Mouse (Mus musculus): Measurements from ENCODE around the gene Sorcs2. TPM values are rescaled to one million over a fixed set of nuclear protein-coding genes. Genes with fewer than 3 reads are reported as not detected.

Sorcs2 gene
- polyA plus RNA-seq, 1 experiment from 2014 or later = 3.1 TPM

DNA sequence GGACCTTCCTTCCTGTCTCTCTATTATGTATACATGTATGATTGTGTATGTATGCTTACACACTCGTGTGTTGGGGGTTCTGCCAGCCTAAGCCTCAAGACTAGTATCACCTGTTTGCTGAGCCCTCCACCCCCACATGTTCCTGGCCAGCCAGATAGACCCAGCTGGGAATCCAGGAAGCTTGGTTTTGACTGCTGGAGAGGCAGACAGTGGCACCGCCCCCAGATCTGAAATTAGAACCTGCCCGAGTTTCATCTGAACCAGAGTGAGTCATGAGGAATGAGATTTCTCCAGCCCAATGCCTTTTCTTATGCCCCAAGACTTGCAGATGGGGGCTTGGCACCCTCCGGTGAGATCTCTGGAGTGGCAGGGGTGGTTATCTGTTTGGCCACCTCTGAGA lies 312.3 kb downstream of the Sorcs2 start:
- H3K27ac ChIP-seq (replicated peaks) = no peak overlapping the region; the same call in 1 of the 2 replicates
- H3K9me3 ChIP-seq (ENCODE audit: control insufficient read depth, low read length) = no peaks in the 10 kb centered on the region
- no peak overlapping the region for H3K4me2 ChIP-seq (replicated peaks; ENCODE audit: low read depth)
- H3K27me3 ChIP-seq (ENCODE audit: control insufficient read depth, insufficient read depth, low read length) = no peaks in the 10 kb centered on the region
- whole genome bisulfite sequencing = 59% methylated on average over 4 of the region's 4 CpGs
- no peak for DNase-seq (ENCODE audit: low spot score)
- H3K4me3 ChIP-seq (ENCODE audit: low read depth, low read length) = no peak overlapping the region
- H3K4me1 ChIP-seq (replicated peaks; ENCODE audit: control insufficient read depth, insufficient read depth) = no peaks in the 10 kb centered on the region
- no peak for ATAC-seq (ENCODE audit: low FRiP score, low TSS enrichment)
- H3K9ac ChIP-seq (ENCODE audit: low read length) = no peak overlapping the region
- TF ChIP-seq CTCF (IDR thresholded peaks at IDR 0.05; ENCODE audit: low read depth) (no peak), EP300 (optimal IDR thresholded peaks at IDR 0.05) (no peak)
- no peaks in the 10 kb centered on the region for H3K36me3 ChIP-seq (ENCODE audit: control insufficient read depth, insufficient read depth, low read length)

DNA sequence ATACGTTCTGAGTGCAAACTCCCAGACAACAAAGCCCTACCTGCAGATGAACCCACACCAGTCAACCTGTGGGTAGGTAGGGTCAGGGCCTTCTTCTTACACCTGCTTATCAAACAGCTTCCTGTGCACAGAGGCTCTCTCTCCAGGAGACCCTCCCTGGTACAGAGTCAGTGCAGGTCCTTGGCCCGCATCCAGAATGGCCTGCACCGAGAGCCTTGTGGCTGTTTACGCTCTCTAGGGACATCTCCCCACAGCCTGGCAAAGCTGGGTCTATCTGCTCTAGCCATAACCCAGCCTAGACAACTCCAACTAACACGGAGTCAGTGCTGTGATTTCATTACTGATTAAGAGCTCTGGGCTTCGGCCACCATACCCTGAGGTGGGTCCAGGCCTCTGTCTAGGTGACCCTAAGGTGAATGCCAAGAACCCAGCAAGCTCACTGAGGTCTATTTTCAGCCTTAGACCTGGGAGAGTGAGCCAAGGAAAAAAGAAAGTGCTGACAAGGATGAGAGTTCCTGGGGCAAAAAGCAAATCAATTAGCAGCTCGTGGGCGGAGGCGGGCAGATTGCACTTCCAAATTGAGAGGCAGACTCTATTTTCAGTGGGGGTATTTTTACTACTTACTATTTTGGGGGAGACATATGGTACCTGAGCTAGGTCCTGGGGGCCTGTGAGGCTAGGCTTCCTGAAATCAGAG lies 313.9 kb downstream of the Sorcs2 start:
- H3K4me2 ChIP-seq (replicated peaks; ENCODE audit: low read depth) = no peak overlapping the region
- DNase-seq (ENCODE audit: low spot score) (no peak), ATAC-seq (ENCODE audit: low FRiP score, low TSS enrichment) (0 out of 2 replicates have a peak, but pooled peaks have one; percentile 5)
- no peaks in the 10 kb centered on the region for H3K27me3 ChIP-seq (ENCODE audit: control insufficient read depth, insufficient read depth, low read length)
- no peak overlapping the region for H3K4me3 ChIP-seq (ENCODE audit: low read depth, low read length)
- no peaks in the 10 kb centered on the region for H3K4me1 ChIP-seq (replicated peaks; ENCODE audit: control insufficient read depth, insufficient read depth)
- TF ChIP-seq CTCF (IDR thresholded peaks at IDR 0.05; ENCODE audit: low read depth) = no peak
- no peak for TF ChIP-seq EP300 (optimal IDR thresholded peaks at IDR 0.05)
- 81% methylated on average over 9 of the region's 9 CpGs for WGBS
- H3K9ac ChIP-seq (ENCODE audit: low read length) = no peak overlapping the region
- H3K27ac ChIP-seq (replicated peaks) = no peak overlapping the region
- H3K36me3 ChIP-seq (ENCODE audit: control insufficient read depth, insufficient read depth, low read length) = no peaks in the 10 kb centered on the region
- no peaks in the 10 kb centered on the region for H3K9me3 ChIP-seq (ENCODE audit: control insufficient read depth, low read length)

DNA sequence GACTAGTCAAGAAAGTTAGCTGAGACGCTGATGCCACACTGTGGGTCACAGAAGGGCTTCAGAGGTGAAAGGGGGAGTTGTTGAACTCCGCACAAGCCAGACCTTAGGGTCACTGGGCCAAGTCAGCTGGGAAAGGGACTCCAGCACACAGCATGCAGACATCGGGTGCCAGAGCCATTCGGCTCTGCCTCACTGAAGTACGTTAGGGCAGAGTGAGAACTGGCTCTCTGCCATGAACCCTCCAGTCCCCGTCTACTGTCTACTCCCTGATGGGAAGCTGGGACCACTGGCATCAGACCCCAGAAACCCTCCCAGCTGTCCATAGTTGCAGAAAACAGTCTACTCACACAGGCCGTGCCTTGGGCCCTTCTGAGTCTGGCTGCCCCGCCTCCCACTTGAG lies 316.9 kb downstream of the Sorcs2 start:
- ATAC-seq (ENCODE audit: low FRiP score, low TSS enrichment) (no peak), DNase-seq (ENCODE audit: low spot score) (no peak)
- no peak overlapping the region for H3K4me3 ChIP-seq (ENCODE audit: low read depth, low read length)
- no peaks in the 10 kb centered on the region for H3K4me1 ChIP-seq (replicated peaks; ENCODE audit: control insufficient read depth, insufficient read depth)
- no peak overlapping the region for H3K9ac ChIP-seq (ENCODE audit: low read length)
- no peaks in the 10 kb centered on the region for H3K27me3 ChIP-seq (ENCODE audit: control insufficient read depth, insufficient read depth, low read length)
- H3K36me3 ChIP-seq (ENCODE audit: control insufficient read depth, insufficient read depth, low read length) = no peaks in the 10 kb centered on the region
- no peak for TF ChIP-seq EP300 (optimal IDR thresholded peaks at IDR 0.05)
- no peak for TF ChIP-seq CTCF (IDR thresholded peaks at IDR 0.05; ENCODE audit: low read depth)
- no peak overlapping the region for H3K4me2 ChIP-seq (replicated peaks; ENCODE audit: low read depth)
- H3K27ac ChIP-seq (replicated peaks) = no peak overlapping the region
- 82% methylated on average over 8 of the region's 8 CpGs for WGBS
- H3K9me3 ChIP-seq (ENCODE audit: control insufficient read depth, low read length) = no peaks in the 10 kb centered on the region

DNA sequence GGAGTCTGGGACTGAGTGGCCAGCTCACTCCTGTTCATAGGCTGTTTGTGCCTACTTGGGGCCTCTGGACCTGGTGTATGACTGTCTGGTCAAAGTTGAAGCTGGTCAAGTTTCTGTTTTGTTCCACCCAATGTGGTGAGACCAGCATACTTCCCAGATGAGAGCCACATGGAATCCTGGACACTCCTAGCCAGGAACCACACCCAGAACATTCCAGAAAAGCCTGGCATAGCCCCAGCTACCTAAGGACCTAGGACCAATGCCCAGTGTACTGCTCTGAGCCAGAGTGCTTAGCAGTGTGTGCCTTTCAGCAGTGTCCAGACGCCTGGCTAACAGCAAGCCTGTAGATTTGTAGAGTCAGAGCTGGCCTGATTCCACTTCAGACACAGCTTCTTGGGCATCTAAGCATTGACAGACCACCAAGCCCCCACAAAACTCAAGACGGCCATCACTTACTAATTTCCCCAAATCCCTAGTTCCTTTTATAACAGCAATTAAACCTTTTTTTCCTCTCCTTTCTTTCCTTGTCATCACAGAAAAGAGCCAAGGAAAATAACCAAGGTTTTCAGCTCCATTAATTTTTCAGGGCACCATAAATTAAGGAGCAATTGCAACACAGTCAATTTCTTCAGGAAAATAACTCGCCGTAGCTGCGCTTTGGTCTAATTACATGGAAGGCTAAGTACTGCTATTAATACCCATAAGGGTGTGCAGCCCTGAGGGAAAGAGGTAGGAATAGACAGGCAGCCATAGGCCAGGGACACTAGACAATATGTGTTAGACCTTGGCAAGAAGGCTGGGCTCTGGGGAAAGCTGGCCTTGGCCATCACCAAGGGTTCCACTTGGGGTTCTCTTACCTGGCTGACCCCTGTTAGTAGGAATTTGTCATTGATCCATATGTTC lies 322.5 kb downstream of the Sorcs2 start:
- Histone ChIP-seq H3K9ac (ENCODE audit: low read length) (no peak overlapping the region), H3K4me2 (replicated peaks; ENCODE audit: low read depth) (no peak overlapping the region), H3K27me3 (ENCODE audit: control insufficient read depth, insufficient read depth, low read length) (no peaks in the 10 kb centered on the region), H3K36me3 (ENCODE audit: control insufficient read depth, insufficient read depth, low read length) (no peaks in the 10 kb centered on the region), H3K9me3 (ENCODE audit: control insufficient read depth, low read length) (no peaks in the 10 kb centered on the region), H3K4me3 (ENCODE audit: low read depth, low read length) (no peak overlapping the region), H3K4me1 (replicated peaks; ENCODE audit: control insufficient read depth, insufficient read depth) (no peaks in the 10 kb centered on the region), H3K27ac (replicated peaks) (no peak overlapping the region)
- TF ChIP-seq EP300 (optimal IDR thresholded peaks at IDR 0.05) = no peak
- TF ChIP-seq CTCF (IDR thresholded peaks at IDR 0.05; ENCODE audit: low read depth) = no peak
- WGBS = 65% methylated on average over 5 of the region's 5 CpGs
- ATAC-seq (ENCODE audit: low FRiP score, low TSS enrichment) (0 out of 2 replicates have a peak, but pooled peaks have one; percentile 32), DNase-seq (ENCODE audit: low spot score) (peak; percentile 18)

- 59% methylated on average over 6 of the region's 6 CpGs for WGBS
- H3K27me3 ChIP-seq (ENCODE audit: control insufficient read depth, insufficient read depth, low read length) = no peaks in the 10 kb centered on the region
- no peaks in the 10 kb centered on the region for H3K36me3 ChIP-seq (ENCODE audit: control insufficient read depth, insufficient read depth, low read length)
- ATAC-seq (ENCODE audit: low FRiP score, low TSS enrichment) = no peak
- H3K27ac ChIP-seq (replicated peaks) = no peak overlapping the region
- H3K4me2 ChIP-seq (replicated peaks; ENCODE audit: low read depth) = no peak overlapping the region
- no peak for DNase-seq (ENCODE audit: low spot score)
- H3K9me3 ChIP-seq (ENCODE audit: control insufficient read depth, low read length) = no peaks in the 10 kb centered on the region
- H3K4me3 ChIP-seq (ENCODE audit: low read depth, low read length) = no peak overlapping the region
- TF ChIP-seq EP300 (optimal IDR thresholded peaks at IDR 0.05) (no peak), CTCF (IDR thresholded peaks at IDR 0.05; ENCODE audit: low read depth) (no peak)
- no peaks in the 10 kb centered on the region for H3K4me1 ChIP-seq (replicated peaks; ENCODE audit: control insufficient read depth, insufficient read depth)
- H3K9ac ChIP-seq (ENCODE audit: low read length) = no peak overlapping the region
Measured at GRCm38 (mm10) chr5:36069503-36070360, 328.2 kb downstream of the Sorcs2 start.

Data from stomach, postnatal 0 days (tissue).